Mouse (Mus musculus) right cerebral cortex, postnatal 14 days (tissue): ENCODE measurements around the gene Sult2a5.

Experiments used
- DNase-seq: peaks from one replicate; pipeline ENCODE4 v3.0.0; 2022

The Sult2a5 gene

DNA sequence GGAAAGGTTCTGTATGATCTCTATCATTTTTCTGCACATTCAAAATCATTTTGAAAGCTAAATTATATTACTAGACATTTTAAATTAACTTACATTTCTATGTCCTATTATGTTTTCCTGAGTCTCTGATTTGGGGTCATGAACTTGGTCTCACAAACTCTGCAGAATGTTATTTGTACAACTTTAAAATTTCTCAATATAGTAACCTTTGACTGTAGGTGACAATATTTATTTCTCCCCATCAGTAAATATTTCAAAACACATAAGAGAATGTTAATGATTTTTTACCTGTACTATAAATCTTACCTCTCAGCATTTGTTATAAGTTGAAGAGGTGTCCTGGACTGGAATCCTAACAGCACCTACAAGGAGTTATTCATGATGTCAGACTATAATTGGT, at the start of gene Sult2a5:
TSS of gene Sult2a5 (plus strand) at position 301 of the 400 bp plus-strand sequence.
- no peak for DNase-seq
